Mouse (Mus musculus) E14TG2a.4 (cell line): Measurements from ENCODE around the gene Ndufb6.

ENCODE experiments used
- H3K27me3 ChIP-seq: 2 replicates; pipeline ENCODE4 v1.6.1; 2014; ENCODE audit warnings: low read length, control low read depth; ENCODE audit not compliant: insufficient read depth
- H3K36me3 ChIP-seq: 2 replicates; pipeline ENCODE4 v1.6.1; 2014; ENCODE audit warnings: low read length, control low read depth; ENCODE audit not compliant: insufficient read depth
- H3K4me1 ChIP-seq: replicated peaks from 2 replicates; pipeline ENCODE4 v1.6.1; 2014; ENCODE audit warnings: low read depth, low read length, control low read depth
- H3K4me3 ChIP-seq: replicated peaks from 2 replicates; pipeline ENCODE4 v1.5.1; 2014; ENCODE audit warnings: mild to moderate bottlenecking, low read length
- H3K9me3 ChIP-seq: 2 replicates; pipeline ENCODE4 v1.6.1; 2014; ENCODE audit warnings: low read length, control low read depth
- CTCF ChIP-seq: conservative IDR thresholded peaks from 2 replicates; pipeline ENCODE4 v1.5.1; 2014; ENCODE audit warnings: low read length
- NANOG ChIP-seq: IDR thresholded peaks from 2 replicates; pipeline ENCODE4 v1.6.1; 2014; ENCODE audit warnings: borderline replicate concordance, low read length, mixed read lengths
- POU5F1 ChIP-seq: IDR thresholded peaks from 2 replicates; pipeline ENCODE4 v1.6.1; 2014; ENCODE audit warnings: low read length, borderline replicate concordance

The Ndufb6 gene

GRCm38 (mm10) chr4:40233062-40233664 is 46.1 kb downstream of the Ndufb6 start:
- Histone ChIP-seq H3K27me3 (no peaks in the 10 kb centered on the region), H3K36me3 (peaks cover 5% of the 10 kb centered on the region; the same call in 1 of the 2 replicates), H3K4me3 (no peak overlapping the region), H3K4me1 (peaks cover 77% of the 10 kb centered on the region), H3K9me3 (no peaks in the 10 kb centered on the region; the same call in 1 of the 2 replicates)
- TF ChIP-seq NANOG (peak; percentile 95), POU5F1 (no peak)

DNA sequence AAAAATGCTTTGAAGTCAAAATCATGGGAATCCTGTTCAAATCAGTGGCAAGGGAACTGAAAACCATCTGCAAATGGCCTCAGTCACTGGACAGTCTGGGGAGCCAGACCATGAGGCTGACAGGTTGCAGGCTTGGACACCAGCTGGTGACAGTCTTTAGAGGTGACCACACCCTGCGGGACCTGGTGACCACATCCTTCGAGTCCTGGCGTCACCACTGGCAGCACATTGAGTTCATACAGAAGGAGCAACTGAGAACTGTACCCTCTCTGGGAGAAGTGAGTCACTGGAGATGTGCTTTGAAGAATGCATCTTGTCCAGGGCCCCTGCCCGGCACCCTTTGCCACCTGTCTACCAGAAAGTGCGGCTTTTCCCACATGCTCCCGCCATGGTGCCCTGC is 49.5 kb downstream of the Ndufb6 start:
- H3K9me3 ChIP-seq = no peaks in the 10 kb centered on the region; the same call in 1 of the 2 replicates
- TF ChIP-seq NANOG (no peak), POU5F1 (no peak), CTCF (no peak)

DNA sequence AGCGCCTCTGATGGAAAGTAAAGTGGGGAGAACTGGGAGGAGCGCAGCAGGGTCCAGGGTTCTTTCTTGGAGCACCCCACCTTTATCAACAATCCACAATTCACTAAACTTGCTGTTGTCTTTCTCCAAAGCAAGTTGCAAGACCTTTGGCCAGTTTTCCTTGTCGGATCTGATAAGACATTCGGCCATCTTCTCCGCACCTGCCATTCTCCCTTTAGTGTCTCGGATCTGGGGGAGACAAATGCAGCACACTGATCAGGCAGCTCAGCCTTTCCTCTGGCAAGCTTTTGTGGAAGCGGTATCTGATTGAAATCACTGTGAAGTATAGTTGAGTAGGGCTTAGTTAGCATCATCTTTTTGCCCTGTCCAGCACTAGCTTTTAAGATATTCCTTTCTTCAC is 51.3 kb downstream of the Ndufb6 start:
- Histone ChIP-seq H3K9me3 (no peaks in the 10 kb centered on the region), H3K27me3 (no peaks in the 10 kb centered on the region)
- TF ChIP-seq NANOG = no peak
- no peak for TF ChIP-seq POU5F1
- no peak for TF ChIP-seq CTCF

More for the DNA sequence above, 49.5 kb downstream of the Ndufb6 start:
- H3K4me3 ChIP-seq = peak overlapping the region; percentile 26; the same call in 1 of the 2 replicates
- peaks cover 88% of the 10 kb centered on the region for H3K4me1 ChIP-seq
- no peaks in the 10 kb centered on the region for H3K27me3 ChIP-seq
- H3K36me3 ChIP-seq = peaks cover 9% of the 10 kb centered on the region; the same call in 1 of the 2 replicates

GRCm38 (mm10) chr4:40227131-40227530 is 52.1 kb downstream of the Ndufb6 start:
- Histone ChIP-seq H3K27me3 (no peaks in the 10 kb centered on the region), H3K4me1 (peaks cover 80% of the 10 kb centered on the region), H3K4me3 (peak overlapping the region; percentile 55), H3K36me3 (peaks cover 22% of the 10 kb centered on the region), H3K9me3 (no peaks in the 10 kb centered on the region)
- TF ChIP-seq NANOG (0 out of 2 replicates have a peak, but pooled peaks have one; percentile 5), POU5F1 (no peak)

More for the DNA sequence above, 51.3 kb downstream of the Ndufb6 start:
- peaks cover 79% of the 10 kb centered on the region for H3K4me1 ChIP-seq
- H3K36me3 ChIP-seq = peaks cover 21% of the 10 kb centered on the region
- peak overlapping the region; percentile 55 for H3K4me3 ChIP-seq

GRCm38 (mm10) chr4:40226095-40226494 is 53.1 kb downstream of the Ndufb6 start:
- peaks cover 22% of the 10 kb centered on the region for H3K36me3 ChIP-seq
- no peaks in the 10 kb centered on the region for H3K27me3 ChIP-seq
- H3K4me3 ChIP-seq = no peak overlapping the region
- peaks cover 86% of the 10 kb centered on the region for H3K4me1 ChIP-seq
- H3K9me3 ChIP-seq = no peaks in the 10 kb centered on the region
- TF ChIP-seq POU5F1 (no peak), CTCF (no peak)

GRCm38 (mm10) chr4:40221876-40222585 is 57.2 kb downstream of the Ndufb6 start:
- H3K9me3 ChIP-seq = peaks cover 11% of the 10 kb centered on the region
- peaks cover 47% of the 10 kb centered on the region for H3K36me3 ChIP-seq
- H3K4me1 ChIP-seq = peaks cover 75% of the 10 kb centered on the region
- TF ChIP-seq NANOG = no peak
- TF ChIP-seq POU5F1 = no peak
- TF ChIP-seq CTCF = no peak
- peak overlapping the region; percentile 53 for H3K4me3 ChIP-seq
- no peaks in the 10 kb centered on the region for H3K27me3 ChIP-seq

- TF ChIP-seq CTCF (no peak), NANOG (no peak), POU5F1 (no peak)
- H3K4me3 ChIP-seq = peak overlapping the region; percentile 74
- H3K9me3 ChIP-seq = peaks cover 11% of the 10 kb centered on the region
- H3K27me3 ChIP-seq = no peaks in the 10 kb centered on the region
- H3K36me3 ChIP-seq = peaks cover 55% of the 10 kb centered on the region
- peaks cover 67% of the 10 kb centered on the region for H3K4me1 ChIP-seq
These were observed 58.0 kb downstream of the Ndufb6 start for GRCm38 (mm10) chr4:40221004-40221760.
